Mouse (Mus musculus) gastrocnemius, adult 18-20 months (tissue): ENCODE measurements at regions not wholly inside any gene's neighbourhood (a gene's known extent, or its start where the extent isn't known, plus 50 kb on each side); places are given as distances from the start of the nearest gene placed in this dataset.
"Not testable (repeated sequence)": the region's sequence is repeated elsewhere in the genome, so short reads cannot be mapped to it uniquely, and the experiment has no call there.

Experiments
- DNase-seq: peaks from one replicate; pipeline ENCODE4 v3.0.0; 2021; ENCODE audit warnings: low spot score

GRCm38 (mm10) chr4:153827914-153828313, 129.1 kb upstream of the A430005L14Rik start:
- DNase-seq, result no peak

- no peak for DNase-seq
These were observed 127.3 kb upstream of the A430005L14Rik start for GRCm38 (mm10) chr4:153829766-153830165.

- DNase-seq, result no peak
These were observed 126.5 kb upstream of the A430005L14Rik start for GRCm38 (mm10) chr4:153830491-153830890.

- not testable (repeated sequence) for DNase-seq
These were observed 125.8 kb upstream of the A430005L14Rik start for GRCm38 (mm10) chr4:153831251-153831650.

- no peak for DNase-seq
These were observed 124.9 kb upstream of the A430005L14Rik start for GRCm38 (mm10) chr4:153832151-153832550.

- no peak for DNase-seq
These were observed 112.3 kb upstream of the A430005L14Rik start for GRCm38 (mm10) chr4:153844766-153845165.

GRCm38 (mm10) chr4:153848274-153848673, 108.8 kb upstream of the A430005L14Rik start:
- no peak for DNase-seq

GRCm38 (mm10) chr4:153850186-153850585, 106.9 kb upstream of the A430005L14Rik start:
- DNase-seq, result no peak

GRCm38 (mm10) chr4:153854084-153854747, 102.8 kb upstream of the A430005L14Rik start:
- no peak for DNase-seq

GRCm38 (mm10) chr4:153854748-153855092, 102.3 kb upstream of the A430005L14Rik start:
- DNase-seq, result no peak

- no peak for DNase-seq
These were observed 95.6 kb upstream of the A430005L14Rik start for GRCm38 (mm10) chr4:153861420-153861819.

GRCm38 (mm10) chr4:153862121-153862660, 94.8 kb upstream of the A430005L14Rik start:
- no peak for DNase-seq

GRCm38 (mm10) chr4:153872346-153872745, 84.7 kb upstream of the A430005L14Rik start:
- no peak for DNase-seq

GRCm38 (mm10) chr4:153875036-153875435, 82.0 kb upstream of the A430005L14Rik start:
- not testable (repeated sequence) for DNase-seq

- no peak for DNase-seq
These were observed 79.9 kb upstream of the A430005L14Rik start for GRCm38 (mm10) chr4:153876954-153877642.

GRCm38 (mm10) chr4:153883057-153883456, 74.0 kb upstream of the A430005L14Rik start:
- no peak for DNase-seq

GRCm38 (mm10) chr4:153884044-153884443, 73.0 kb upstream of the A430005L14Rik start:
- no peak for DNase-seq

- DNase-seq, result no peak
These were observed 71.2 kb upstream of the A430005L14Rik start for GRCm38 (mm10) chr4:153885836-153886235.

- DNase-seq, result no peak
These were observed 66.9 kb upstream of the A430005L14Rik start for GRCm38 (mm10) chr4:153890130-153890529.

GRCm38 (mm10) chr4:153899721-153900120, 57.3 kb upstream of the A430005L14Rik start:
- no peak for DNase-seq

GRCm38 (mm10) chr4:153905076-153905475, 52.0 kb upstream of the A430005L14Rik start:
- DNase-seq, result no peak

- DNase-seq, result no peak
These were observed 51.5 kb upstream of the A430005L14Rik start for GRCm38 (mm10) chr4:153905511-153905910.
